Mouse (Mus musculus) layer of hippocampus, adult 11-12 months (tissue): ENCODE measurements around the gene Hvcn1.

Source experiments
- DNase-seq: peaks from one replicate; pipeline ENCODE4 v3.0.0; 2022; ENCODE audit warnings: low spot score

The Hvcn1 gene

DNA sequence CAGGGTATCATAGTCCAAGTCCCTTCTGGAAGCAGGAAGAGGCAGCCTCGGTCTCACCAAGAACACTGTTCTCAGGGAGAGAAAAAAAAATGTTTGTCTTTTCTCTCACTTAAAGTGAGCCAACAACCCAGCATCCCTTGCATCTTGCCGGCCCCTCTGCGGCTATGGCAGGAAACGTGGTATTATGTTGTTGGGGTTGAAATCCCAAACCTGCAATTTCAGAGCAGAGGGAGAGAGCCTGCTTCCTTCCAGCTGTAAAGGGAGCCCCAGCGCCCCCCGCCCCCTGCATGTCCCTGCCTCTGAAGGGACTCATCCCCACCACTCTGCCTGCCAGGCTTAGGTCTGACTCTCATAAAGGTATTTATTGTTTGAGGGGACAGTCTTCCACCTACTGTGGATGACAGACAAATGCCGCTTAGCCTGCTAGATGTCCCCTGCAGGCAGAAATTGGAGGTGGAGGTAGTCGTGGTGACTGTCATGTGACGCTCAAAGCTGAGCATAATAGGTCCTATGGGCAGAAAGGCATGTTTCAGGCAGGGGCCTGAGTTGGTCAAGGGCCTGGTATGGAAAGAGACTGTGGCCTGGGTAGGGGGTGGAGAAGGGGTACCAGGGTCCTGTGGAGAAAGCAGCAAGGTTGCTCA lies 28.7 kb downstream of the Hvcn1 start:
- DNase-seq: no peak

DNA sequence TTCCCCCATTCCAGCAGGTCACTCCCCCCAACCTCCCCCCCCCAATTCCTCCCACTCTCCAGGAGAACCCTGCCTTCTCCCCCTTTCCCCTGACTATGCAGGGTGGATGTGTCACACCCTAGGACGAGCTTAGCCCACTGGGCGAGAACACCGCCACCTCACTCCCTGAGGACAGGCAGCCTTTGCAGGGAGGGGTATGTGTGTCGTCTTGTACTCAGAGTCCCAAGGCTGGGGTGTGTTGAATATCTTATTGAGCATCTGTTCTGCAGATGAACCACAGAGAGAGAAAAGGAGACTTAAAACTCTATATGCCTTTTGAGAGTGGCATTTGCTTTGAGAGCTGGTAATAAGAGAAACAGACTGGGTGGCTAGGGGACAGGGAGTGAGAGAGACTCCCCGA lies 30.6 kb downstream of the Hvcn1 start:
- DNase-seq: no peak

DNA sequence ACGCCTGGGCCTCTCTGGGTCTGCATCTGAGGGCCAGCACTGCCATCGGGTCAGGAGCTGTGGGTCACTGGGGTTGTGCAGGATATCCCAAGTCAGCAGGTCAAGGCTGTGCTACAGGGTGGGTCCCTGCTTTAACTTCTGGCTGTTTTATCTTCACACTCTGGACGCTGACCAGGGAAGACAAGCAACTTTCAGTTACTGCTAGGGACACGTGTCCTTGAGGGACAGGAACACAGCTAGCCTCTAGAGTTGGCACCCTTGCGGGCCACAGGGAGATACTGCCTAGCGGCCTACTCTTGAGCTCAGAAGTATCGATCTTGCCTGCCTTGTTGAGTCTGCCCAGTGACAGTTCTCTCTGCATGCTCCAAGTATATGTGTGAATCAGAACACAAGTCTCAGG lies 33.0 kb downstream of the Hvcn1 start:
- no peak for DNase-seq

DNA sequence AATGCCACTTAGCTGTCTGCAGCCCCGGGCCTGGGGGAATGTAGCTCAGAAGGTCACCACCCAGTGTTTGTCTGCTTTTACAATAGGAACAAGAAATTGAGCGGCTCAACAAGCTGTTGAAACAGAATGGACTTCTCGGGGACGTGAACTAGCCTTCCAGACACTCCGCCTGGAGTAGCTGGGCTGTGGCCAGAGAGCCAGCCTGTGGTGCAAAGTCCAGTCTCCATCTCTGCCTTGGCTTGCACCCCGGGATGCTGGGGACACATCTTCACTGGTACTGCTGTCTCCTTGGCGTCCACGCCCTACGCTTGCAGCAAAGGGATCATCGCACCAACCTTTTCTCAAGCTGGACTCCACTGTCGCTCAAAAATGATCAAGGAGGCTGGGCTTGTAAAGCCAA lies 33.9 kb downstream of the Hvcn1 start:
- no peak for DNase-seq

DNA sequence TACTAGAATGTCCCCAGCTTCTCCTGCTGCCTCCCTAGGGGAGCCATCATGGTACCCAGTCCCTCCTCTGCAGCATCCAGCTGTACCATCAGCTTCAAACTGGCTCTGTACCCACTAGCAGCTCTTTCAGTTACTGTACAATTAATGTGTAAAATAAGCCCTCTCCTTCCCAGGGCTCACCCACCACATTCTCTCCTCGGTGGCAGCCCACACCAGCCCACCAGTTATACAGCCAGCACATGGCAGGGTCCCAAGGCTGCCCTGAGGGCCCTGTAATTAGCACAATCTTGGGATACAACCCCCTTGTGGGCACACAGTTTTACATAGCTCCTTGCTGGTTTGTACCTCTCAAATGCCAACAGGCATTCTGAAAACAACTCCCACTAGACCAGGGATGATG lies 34.4 kb downstream of the Hvcn1 start:
- no peak for DNase-seq

DNA sequence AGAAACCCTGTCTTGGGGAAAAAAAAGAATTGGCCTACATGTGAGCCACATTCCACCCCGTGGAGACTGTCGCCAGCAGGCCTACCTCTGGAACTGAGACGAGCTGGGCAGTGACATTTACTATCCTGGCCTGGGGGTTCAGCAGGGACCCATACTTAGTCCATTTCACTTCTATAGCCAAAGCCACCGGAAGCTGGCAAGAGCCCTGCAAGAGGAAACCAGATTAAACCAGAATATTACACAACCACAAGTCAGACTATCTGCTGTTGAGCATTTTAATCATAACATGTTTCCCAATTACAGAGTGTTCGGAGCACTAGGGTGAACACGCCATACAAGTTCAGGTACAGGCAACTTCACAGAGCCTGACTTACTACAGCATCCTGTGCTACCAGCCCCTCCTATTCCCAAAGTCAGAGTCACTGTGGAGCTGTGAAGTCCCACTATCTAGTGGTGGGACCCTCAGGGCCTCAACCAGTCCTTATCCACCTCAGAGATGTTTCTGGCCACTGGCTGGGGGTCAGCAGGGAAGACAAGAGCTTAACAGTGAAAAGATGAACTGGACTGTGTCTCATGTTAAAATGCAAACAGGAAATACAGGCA lies 36.0 kb downstream of the Hvcn1 start:
- no peak for DNase-seq

DNA sequence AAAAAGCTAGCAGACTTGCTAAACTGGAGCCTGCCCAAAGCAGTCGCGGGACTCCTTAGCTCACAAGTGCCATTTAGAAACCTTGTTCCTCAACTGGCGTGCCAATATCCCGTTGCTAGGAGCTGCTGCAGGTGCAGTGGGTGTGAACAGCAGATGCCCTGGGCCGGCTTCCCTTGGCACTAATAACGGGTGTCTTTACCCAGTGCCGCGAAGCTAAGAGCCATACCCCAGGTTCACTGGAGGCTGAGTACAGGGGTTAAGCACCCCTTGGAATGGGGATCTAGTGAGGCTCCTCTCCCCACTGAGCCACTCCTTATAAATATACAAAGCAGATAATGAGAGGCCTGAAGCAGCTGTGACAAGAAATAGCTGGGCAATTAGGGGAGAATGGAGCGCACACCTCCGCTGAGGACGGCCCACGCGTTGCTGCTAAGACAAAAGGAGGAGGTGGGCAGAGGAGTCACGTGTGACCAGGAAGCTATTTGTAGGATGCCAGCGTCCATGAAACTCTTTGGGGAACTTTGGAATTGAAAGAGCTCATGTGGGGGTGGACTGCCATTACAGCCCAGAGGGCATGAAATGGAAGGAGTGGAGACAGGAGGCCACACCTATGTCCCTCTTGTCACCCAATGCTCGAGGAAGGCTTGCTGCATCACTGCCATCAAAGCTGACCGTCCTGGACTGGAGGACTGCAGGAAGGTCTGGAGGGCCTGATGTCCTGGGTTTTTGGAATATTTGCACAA lies 37.3 kb downstream of the Hvcn1 start:
- no peak for DNase-seq

DNA sequence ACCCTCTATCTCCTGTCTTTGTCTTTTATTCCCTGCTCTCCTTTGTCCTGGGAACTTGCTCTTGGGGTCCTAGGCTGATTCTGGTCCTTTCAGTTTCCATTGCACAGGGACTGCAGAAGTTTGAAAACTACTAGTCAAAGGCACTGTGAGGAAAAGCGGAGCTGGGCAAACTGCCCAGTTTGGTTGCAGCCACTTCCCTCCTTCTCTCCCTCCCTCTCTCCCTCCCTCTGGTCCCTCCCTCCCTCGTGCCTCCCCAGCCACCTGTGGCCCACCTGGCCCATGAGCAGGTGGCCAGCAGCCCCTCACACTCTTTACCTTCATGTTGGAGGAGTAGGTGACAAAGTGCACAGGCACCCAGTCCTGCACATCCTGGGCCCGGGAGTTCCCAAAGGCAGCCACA lies 38.6 kb downstream of the Hvcn1 start:
- DNase-seq: no peak

DNA sequence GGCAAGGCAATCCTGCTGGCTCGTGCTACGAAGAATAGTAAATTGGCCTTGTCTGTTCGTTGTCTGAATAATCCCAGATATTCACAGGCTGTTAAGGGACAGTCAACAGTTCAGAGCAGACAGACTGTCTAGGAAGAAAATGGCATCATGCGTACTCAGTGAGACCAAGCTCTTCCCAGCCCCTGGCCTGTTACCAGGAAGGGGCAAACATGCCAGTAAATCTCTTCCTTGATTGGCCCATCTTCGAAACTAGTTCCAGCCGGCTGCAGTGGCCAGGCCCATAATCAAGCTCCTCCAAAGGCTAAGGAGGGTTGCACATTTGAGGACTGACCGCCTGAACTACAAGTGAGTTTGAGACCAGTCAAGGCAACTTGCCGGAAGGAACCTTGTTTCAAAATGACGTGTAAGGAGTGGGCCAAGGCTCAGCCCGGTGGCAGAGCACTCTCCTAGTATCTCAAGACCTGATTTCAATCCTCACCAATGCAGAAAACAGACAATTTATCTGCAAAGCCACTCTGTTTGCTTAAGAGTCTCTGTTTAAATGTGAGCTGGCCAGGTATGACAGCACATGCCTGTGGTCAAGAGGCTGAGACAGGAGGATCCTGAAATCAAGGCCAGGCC lies 40.1 kb downstream of the Hvcn1 start:
- no peak for DNase-seq

DNA sequence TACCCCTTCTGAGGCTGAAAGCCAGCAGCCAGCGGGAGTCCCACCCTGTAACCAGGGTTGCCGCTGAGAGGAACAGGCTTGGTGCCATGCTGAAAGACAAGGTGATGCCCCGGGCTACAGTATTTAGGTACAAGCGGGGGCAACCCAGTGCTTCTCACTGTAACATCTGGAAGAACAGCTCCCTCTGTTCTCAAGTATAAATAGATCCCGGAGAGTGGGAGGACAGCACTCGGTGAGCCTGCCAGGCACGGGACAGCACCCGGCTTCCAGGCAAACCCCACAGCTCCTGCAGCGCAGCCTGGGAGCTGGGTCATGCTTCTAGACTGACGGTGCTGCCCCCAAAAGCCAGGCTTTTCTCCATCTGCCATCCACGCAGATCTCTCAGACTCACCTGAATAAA lies 40.9 kb downstream of the Hvcn1 start:
- peak; percentile 50 for DNase-seq

DNA sequence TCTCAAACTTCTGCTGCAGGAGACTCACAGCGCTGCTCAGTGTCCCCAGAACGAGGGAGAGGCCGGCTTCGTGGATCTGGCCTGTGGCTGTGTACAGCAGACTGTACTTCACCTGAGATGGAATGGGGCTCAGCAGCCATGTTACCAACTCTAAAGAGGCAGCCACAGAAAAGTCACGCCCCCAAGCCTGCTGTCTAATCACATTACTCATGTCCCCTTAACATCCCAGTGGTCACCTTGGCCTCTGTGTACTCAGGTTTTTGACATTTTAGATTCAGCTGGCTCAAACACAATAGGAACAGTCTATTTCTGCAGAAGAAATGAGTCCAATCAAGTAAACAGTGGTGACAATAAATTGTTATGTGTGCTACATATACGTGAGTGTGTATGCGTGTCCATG lies 41.3 kb downstream of the Hvcn1 start:
- DNase-seq: no peak

DNA sequence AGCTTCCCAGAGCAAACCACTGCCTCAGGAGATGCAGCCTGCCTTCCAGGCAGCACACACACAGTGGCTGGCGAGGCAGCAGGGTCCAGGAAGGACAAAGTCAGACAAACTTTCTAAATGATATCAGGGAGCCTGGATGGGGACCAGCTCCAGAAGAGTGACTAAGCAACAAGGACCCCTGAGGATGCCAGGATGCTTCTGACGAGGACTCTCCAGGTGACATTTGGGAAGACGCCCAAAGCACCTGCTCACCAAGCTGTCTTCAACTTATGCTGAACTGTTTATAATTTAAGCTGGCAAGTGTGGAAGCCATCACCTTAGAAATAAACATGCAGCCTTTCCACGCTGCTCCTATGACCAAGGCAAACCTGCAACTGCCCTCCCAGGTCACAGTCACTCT lies 42.7 kb downstream of the Hvcn1 start:
- DNase-seq: no peak

DNA sequence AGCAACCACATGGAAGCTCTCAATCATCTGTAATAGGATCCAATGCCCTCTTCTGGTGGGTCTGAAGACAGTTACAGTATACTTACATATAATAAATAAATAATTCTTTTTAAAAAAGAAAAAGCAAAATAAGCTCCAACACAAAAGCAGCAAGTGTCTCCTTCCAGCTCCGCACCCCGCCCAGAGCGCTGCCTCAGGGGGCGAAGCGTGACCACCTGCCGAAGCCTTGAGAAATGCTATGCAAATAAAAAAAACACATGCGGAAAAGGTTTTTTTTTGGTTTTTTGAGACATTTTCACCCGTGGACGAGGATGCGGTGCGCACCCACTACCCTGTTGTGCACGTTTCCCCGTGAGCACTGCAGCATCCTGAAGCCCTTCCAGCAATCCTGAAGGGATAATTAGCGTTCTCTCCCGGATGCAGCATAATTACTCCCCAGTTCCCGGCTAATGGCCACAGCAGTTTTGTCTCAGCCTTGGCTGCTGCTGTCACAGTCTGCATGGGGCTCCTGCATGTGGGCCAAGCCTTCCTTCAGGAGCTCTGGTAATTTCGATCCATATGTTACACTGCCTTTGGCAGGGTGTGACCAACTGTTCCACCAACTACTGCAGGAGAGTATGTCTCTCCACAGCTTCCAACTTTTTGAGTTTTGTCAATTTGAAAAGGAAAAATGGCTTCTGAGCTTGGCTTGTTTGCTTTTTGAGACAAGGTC lies 45.4 kb downstream of the Hvcn1 start:
- DNase-seq: no peak

DNA sequence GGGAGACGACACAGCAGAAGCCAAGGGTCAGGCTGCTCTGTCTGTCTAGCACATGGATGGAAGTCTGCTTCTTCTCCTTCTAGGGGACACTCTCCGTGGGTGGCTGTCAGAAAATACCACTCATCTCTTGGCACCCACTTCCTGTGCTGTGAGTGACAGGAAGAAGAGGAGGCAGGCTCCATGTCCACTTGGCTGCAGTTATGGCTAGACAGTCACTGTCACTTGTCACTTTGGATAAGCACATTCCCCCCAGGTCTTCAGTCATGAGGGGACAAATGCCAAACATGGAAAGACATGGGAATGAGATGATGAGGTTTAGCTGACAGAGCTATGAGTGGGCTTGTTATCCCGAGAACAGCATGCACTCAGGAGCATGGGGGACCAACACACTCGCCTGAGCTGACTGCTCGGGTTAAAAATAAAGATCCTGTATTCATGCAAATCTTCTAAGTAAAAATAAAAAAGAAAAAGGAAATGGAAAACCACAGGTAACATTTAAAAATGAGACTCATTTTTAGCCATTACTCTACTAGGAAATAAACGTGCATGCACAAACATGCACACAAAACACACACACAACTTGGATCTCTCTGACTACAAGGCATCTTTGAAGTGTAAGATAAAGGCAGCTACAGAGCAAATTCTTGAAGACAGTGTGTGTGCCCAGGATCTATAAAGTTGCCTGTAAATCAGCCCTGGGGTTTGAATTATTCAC lies 51.6 kb downstream of the Hvcn1 start:
- DNase-seq: no peak

DNA sequence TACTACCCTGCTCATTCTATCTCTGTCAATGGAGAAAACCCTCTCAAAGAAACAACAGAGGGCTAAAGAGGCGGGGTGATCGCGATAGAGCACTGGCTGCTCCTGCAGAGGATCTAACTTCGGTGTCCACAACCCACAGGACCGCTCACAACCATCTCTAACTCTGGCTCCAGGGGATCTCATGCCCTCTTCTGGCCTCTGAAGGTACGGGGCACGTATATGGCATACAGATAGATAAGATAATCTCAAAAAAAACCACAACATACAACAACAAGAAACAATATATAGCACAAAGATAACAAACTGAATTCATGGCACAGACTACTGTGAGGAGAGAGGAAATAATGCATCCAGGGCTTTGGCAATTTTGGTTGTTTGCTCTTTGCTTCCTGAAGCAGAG lies 55.5 kb downstream of the Hvcn1 start:
- no peak for DNase-seq

DNA sequence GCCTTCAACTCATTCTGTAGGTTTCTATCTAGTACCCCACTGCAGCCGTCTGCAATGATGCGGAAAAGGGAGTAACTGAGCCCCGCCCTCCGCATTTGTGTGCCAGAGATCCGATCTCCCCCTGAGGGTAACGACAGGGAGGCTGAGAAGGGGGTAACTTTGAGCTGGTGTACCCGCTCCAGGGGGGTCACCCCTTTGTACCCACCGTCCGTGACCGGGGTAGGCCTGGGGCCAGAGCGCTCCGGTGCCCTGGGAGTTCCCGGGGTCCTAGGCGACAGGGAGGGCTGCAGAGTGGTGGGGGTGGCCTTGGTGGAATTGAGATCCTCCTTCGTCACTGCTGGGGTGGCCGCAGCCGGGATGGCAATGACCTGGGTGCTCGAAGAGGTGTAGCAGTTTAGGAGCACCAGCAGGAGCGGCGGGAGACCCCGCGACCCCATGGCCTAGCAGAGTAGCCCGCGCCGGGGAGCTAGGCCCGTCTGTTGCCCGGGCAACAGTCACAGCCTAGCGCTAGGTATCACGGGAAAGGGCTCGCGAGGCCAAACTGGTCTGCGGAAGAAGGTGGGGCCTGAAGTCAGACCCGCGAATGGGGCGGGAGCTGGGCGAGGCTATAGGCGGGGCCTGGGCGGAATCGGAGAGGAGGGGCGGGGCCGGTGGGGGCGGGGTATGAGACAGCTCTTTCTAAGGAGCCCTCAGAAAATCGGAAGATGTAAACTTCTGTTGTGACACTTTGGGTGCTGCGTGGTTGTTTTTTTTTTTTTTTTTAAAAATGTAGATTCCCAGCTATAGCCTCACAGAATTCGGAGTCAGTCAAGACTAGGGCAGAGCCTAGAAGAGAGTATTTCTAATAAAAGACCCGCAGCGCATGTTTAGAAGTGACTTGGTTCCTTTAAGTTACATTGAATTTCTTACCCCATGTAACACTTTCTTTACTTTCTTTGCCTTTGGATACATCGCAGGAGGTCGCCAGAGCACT lies 57.6 kb downstream of the Hvcn1 start, which contains the start of gene Tctn1:
Gene Tctn1, minus strand, starts transcription at position 528 of the 973 bp plus-strand sequence.
- peak; percentile 85 for DNase-seq

DNA sequence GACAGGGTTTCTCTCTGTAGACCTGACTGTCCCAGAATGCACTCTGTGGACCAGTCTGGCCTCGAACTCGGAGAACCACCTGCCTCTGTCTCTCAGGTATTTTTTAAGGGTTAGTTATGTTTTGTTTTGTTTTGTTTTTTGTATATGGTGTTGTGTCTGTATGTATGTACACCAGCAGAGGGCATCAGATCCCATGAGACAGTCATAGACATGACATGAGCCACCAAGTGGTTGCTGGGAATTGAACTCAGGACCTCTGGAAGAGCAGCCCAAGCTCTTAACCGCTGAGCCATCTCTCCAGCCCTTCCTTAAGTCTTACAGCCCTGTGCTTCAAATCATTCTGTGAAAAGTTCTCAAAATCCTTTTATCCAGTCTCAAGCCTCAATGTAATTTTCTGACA lies 58.6 kb downstream of the Hvcn1 start:
- DNase-seq: no peak

DNA sequence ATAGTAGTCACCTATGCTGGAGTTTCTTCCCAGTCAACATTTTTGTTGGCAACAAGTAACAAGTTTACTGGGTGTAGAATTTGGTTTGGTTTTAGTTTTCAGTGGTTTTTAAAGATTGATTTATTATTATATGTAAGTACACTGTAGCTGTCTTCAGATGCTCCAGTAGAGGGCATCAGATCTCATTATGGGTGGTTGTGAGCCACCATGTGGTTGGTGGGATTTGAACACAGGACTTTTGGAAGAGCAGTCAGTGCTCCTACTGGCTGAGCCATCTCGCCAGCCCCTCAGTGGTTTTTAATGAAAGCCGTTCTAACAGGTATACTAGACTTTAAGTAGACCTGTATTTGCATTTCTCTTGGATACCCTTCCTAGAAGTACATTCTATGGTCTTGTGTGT lies 59.3 kb downstream of the Hvcn1 start:
- DNase-seq: no peak

DNA sequence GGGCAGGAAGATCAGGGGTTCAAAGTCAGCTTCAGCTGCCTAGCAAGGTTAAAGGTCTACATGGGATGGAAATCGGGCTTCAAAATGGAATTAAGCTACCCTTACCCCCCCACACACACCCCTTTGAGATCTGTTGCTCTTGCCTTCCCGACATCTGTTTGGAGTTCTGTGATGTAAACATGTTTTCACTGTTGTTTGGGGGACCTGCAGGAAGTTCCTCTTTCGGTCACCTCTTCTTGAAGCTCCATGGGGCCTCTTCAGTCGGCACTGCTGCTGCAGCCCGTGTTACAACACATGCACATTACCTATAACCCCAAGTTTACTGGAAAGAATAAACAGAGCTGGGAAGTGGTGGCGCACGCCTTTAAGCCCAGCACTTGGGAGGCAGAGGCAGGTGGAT lies 60.5 kb downstream of the Hvcn1 start:
- DNase-seq: no peak

DNA sequence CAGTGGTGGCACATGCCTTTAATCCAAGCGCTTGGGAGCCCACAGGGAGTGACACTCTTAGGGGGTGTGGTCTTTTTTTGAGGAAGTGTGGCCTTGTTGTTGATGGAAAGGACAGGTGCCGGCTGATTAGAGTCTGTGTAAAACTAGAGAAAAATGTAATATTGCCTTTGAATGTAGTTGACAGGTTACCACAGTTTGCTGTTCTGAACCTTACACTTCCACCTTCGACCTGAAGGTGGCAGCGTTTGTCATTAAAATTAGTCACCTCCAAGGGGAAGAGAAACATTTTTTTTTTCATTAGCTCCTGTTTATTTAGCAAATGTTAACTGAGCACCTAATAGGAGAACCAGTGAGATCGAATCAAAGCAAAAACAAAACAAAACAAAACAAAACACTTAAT lies 61.3 kb downstream of the Hvcn1 start:
- DNase-seq: peak; percentile 84
